Mouse (Mus musculus) heart, adult 2 months (tissue): ENCODE measurements around the gene Zfp280b.

Experiments used
- CTCF ChIP-seq: fragments of 200-600 bp; IDR thresholded peaks from 2 replicates; pipeline ENCODE4 v1.8.1; 2022; ENCODE audit warnings: antibody characterized with exemption, mild to moderate bottlenecking, moderate library complexity
- EP300 ChIP-seq: fragments of 200-500 bp; IDR thresholded peaks from 2 replicates; pipeline ENCODE4 v1.6.1; 2011; ENCODE audit warnings: low read depth, low read length, control low read depth; ENCODE audit not compliant: insufficient read depth

GRCm38 (mm10) chr10:75996315-75996714, 36.1 kb upstream of the Zfp280b start:
- no peak for TF ChIP-seq EP300
- no peak for TF ChIP-seq CTCF
